Mouse (Mus musculus) layer of hippocampus, postnatal 10 days (tissue): ENCODE data around the gene Mlec. TPM values are rescaled to one million over a fixed set of nuclear protein-coding genes. Genes with fewer than 3 reads are reported as not detected.
A peak's percentile ranks its signal among the peaks of the same experiment; 100 is the strongest.
"Not testable (repeated sequence)": the region's sequence is repeated elsewhere in the genome, so short reads cannot be mapped to it uniquely, and the experiment has no call there.

ENCODE experiments used
- DNase-seq, 2 experiments: peaks; one replicate each; pipeline ENCODE4 v3.0.0; 2021; ENCODE audit warnings: low spot score in 2 of 2
- total RNA-seq, 2 experiments: library from RNA; stranded (reverse); gene quantifications; 2 replicates each; pipeline ENCODE4 v1.2.3; 2021

Mlec gene
- total RNA-seq, 2 experiments from 2014 or later, result 75.1 to 78.2 TPM

DNA sequence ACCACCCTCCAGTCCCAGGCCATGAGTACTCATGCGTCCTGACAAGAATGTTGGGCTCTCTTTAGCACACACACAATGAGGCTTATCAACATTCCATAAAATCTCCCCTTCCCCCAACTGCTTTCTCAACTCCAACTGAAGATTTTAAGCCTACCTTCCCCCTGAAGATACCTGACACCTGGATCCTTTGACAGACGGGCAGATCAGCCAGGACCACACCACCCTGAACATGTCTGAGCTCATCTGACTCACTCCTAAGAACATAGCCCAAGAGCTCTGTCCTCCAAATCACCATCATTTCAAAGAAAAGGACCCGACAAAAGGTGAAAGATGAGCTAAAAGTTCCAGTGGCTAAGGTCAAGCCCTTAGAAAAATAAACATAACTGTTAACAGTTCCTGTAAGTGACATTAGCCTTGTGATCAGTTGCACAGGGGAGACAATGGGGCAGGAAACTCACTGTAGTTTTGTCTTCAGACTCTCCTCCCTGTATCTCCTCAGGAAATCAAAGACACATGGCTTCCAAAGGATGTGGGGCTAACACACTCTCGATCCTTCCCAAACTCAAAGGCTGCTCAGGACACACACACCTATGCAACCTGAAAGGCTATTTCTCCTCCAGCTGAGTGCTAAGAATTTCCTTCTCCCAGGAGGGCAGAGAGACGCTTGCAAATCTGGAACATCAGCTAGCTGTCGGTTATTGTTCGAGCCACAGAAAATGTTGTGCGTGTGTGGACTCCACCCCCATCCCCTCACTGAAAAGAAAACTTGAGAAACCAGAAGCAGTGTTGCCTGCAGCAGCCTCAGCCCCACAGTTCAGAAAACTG lies 5.6 kb downstream of the Mlec start:
- no peak for DNase-seq

DNA sequence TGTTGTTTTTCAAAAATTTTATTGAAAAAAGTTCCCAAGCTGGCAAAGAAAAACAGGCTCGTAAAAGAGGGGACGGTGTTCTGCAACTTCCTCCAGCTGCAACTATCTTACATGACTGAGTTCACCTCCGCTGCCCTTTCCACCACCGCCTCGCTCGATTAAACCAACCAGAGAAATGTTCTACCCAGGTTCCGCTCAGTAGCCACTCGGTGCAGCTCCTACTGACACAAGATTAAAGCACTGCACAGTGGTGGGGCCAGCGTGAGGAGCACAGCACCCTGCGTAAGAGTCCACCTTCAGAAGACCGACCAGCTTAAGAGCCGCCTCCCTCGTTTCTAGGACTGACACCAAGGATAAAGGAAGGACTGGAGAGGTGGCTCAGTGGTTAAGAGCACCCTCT lies 6.5 kb downstream of the Mlec start:
- no peak for DNase-seq

DNA sequence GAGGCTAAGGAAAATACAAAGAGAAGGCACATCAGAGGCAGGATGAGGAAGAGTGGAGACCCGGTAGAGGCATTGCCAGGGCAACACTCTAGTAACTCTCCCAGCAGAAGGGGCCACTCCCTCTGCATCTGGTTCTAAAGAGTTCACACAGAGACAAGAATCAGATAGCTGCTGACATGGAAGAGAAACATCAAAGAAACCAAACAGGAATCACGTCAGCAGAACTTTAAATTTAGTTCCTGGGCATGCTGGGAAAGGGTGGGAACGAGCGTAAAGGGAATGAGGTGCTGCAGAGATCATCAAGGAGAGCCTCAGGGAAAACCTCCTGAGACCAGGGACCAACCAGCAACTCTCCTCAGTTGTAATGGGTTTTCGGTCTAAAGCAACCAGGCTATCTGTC lies 7.0 kb downstream of the Mlec start:
- DNase-seq, result no peak

DNA sequence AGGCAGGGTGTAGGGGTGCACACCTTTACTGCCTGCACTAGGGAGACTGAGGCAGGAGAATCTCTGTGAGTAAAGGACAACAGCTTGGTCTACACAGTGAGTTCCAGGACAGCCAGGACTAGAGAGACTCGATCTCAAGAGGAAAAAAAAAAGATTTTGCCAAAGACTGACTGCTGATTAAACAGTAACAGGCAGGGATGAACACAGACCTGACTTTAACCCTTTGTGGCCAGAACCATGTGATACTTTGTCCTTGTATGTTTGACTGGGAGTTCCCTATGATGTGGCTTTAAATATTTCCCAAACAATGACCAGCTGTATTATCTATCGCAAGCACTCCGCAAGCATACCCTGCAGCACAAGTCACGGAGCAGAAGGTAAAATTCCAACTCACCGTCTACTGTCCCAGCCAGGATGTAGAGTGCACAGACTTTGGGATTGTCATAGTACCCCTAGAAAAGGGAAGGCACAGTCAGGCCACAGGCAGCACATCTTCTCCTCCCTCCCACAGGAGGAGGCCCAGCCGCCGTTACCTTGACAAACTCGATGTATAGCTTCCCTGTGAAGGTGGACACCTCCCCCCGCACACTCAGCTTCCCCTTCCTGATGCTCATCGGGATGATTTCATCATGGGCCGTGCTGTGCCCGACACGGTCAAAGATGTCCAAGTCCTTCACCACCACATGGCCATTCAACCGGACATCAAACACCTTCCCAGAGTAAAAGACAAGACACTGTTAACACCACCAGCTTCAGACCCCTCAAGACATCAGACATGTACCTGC lies 8.1 kb downstream of the Mlec start:
- no peak for DNase-seq

DNA sequence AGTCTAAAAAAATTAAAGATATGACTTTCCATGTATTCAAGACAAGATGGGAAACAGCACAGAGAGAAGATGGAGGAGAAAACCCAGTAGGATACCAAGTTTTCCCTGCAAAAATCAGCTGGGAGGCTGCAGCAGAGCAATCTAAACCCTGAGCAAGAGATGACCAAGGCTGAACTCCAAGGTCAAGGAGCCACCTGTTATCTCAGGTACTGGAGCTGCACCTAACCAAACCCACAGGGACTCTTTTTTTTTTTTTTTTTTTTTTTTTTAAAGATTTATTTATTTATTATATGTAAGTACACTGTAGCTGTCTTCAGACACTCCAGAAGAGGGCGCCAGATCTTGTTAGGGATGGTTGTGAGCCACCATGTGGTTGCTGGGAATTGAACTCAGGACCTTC lies 9.1 kb downstream of the Mlec start:
- not testable (repeated sequence) for DNase-seq

DNA sequence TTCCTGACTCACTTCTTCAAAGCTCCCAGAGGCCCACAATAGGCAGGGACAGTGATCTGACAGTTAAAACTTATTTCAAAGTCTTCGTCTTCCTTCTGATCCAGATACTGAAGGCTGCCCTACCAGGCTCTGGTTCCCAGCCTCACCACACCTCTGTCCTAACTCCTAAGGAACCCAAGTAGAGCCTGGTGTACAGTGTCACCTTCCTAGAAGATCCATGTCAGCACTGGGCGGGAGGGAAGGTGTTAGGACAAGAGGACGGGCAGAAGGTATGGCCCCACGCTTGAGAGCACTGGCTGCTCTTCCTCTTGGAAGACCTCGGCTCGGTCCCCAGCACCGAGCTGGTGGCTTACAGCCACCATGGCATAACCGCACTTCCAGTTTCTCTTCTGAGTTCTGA lies 9.6 kb downstream of the Mlec start:
- no peak for DNase-seq

DNA sequence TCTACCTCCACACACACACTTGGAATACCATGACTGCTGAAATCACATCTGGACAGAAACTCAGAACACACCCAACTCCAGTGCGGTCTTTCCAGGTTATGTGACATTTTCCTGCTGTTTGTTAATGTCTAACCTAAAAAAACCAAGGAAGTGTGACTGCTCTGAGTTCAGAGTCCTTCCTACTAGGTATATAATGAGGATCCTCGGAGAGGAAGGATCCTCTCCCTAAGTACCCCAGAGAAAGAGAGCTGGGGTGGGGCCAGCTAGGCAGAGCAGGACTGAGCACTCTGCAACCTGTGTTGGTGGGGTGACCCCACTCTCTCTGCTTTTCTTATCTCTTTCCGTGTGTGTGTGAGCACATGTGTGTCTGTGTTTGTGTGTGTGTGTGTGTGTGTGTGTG lies 10.6 kb downstream of the Mlec start:
- no peak for DNase-seq

DNA sequence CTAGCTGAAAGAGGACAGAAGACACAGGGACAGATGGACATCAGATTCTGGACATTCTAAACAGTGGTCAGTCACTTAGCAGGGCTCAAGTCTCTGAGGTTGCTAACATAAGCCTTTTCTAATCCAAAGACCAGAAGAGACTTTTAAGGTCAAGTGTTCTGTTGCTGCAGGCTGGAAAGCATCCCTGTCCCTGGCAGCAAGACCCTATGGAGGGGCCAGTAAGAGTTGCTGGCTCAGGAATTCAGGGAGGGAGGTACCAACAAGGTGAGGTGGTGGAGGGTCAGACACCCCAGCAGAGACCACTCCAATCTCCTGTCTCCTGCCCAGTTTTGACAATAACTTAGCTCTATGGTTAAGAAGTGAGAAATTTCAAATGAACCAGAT lies 11.2 kb downstream of the Mlec start:
- no peak for DNase-seq

DNA sequence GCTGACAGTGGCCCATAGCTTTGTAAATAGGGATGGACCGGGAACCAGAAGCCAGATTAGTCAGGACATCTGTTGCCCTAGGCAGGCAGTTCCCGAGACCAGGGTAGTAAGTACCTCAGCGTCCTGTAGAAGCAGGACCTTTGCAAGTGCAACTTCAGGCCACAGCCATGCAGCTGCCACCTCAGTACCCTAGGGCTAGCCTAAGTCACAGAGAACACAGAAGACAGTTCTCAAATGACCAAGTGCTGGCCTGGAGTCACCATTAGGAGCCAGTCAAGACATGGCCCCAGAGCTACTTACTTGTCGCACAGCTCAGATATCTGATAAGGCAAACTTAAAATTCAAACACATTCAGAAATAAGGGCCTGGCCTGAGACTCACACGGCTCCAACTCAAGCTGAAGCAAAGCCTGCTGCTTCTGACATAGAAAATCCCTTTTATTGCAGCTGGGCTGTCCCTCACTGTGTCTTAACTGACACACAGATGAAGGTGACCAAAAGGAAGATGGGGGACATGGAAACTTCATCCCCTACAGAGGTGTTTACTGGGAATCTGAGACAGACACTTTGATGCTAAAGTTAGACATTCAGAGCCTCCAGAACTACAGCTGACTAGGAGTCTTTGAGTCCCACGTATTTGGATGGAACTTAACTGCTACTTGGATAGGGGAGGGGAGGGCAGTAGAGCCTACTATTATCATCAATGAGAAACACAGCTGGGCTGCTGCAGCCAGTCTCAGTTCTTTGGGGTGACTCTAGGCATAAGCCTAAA lies 11.8 kb downstream of the Mlec start:
- no peak for DNase-seq

DNA sequence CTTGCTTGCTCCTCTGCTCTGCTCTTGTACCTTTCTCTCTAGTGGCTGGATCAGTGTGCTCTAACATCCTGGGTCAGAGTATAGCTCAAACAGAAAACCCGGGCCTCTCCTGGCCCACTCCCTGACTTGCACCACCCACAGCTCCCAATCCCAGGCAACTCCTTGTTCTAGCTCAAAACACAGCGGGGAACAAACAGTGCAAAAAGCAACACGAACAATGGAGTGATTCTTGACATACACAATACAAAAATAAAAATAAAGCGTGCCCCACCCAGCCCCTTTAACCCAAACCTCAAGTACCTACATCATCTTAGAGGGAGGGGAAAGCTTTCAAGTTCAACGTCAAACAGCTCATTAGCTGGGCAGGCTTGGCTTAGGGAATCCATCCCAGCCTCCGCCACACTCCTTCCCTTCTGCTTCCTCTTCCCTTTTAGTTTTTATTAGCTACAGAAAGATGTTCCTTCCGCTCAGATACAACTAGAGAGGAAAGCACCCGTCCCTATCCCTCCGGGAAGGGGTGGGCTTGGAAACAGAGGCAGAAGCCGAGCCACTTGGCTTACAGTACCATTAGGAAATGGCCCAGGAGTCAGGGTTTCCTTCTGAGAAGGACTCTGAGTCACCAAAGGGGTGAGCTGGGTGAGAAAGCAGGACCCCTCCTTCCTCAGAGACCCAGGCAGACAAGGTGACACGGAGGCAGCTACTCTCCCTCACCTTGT lies 12.6 kb downstream of the Mlec start:
- DNase-seq, result no peak

DNA sequence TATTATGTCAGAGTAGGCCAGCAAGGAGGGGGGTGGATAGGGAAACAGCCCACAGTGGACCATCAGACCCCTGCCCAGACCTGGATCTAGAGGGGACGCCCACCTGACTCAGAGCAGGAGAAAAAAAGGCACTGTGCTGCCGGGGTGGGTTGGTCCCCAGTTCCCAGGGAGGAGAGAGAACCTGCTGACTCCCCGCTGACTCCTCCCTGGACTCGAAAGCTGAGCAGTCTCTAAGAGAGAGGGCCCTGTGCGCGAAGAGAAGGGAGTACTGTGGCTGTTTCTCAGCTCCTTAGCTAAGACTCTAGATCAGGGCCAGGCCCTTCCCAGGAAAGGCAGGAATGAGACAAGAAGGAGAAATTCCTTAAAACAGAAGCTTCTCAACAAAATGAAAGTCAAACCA lies 13.5 kb downstream of the Mlec start:
- no peak for DNase-seq

DNA sequence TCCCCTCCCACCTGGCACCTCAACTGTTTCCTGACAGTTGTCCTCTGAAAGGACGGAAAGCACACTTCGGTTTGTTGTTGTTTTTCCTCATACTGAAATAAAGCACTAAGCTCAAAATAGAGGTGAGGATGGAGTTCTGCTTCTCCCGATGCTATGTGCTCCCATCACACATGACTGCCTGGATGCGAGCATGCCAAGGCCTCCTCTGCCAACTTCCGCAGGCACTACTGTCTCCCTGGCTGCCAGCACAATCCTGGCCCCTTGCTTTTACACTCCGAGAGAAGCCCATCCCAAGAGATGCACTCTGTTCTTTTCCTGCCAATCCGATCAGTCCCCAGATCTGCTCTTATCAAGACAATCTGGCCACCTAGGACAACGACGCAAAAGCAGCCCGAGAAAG lies 14.4 kb downstream of the Mlec start:
- DNase-seq, result peak in 1 of 2 experiments; percentile 52

DNA sequence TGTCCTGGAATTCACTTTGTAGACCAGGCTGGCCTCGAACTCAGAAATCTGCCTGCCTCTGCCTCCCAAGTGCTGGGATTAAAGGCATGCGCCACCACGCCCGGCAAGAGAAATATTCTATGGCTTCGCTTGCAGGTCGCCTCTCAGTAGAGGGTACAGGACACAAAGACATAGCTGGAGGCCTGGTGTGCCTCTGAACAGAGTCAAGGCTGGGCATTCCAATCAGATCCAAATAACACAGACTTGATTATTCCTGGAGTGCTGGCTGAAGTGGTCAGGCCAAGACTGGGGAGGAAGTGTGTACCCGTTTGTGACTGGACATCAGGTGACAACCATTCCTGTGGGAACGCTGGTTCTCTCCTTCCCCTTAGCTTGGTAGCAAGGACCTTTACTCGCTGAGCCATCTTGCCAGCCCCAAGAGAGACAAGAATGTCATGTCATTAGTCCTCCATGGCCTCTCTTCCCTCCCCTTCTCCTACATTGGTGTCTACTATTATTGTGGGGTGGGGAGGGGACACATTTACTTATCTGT lies 15.7 kb downstream of the Mlec start:
- DNase-seq, result no peak

DNA sequence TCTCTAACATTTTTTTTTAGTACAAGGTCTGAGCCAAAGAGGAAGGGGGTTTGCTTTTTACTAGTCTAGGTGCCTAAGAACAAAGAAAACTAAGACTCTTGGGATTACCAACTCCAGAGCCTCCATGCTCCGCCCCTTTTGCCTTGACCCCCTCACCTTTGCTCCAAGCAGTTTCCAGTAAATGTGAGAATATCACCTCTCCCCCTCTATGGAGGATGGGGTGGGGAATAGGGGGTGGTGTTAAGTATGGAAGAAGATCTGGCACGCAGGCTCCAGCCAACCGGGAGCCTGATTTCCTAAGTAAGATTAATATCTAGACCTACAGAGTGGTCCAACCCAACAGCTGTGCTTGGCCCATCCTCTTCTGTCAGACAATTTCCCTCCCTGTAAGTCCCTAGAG lies 17.3 kb downstream of the Mlec start:
- DNase-seq, result no peak

DNA sequence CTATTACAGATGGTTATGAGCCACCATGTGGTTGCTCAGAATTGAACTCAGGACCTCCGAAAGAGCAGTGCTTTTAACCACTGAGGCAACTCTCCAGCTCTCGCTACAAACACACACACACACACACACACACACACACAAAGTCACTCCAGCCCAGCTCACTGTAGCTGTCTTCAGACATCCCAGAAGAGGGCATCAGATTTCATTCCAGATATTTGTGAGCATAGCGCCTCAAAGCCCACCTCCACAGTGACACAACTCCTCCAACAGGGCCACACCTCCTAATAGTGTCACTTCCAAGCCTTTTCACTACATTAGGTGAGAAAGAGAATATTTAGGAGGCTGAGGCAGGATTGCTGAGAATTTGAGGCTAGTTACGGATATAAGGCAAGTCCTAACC lies 18.9 kb downstream of the Mlec start:
- DNase-seq, result no peak

DNA sequence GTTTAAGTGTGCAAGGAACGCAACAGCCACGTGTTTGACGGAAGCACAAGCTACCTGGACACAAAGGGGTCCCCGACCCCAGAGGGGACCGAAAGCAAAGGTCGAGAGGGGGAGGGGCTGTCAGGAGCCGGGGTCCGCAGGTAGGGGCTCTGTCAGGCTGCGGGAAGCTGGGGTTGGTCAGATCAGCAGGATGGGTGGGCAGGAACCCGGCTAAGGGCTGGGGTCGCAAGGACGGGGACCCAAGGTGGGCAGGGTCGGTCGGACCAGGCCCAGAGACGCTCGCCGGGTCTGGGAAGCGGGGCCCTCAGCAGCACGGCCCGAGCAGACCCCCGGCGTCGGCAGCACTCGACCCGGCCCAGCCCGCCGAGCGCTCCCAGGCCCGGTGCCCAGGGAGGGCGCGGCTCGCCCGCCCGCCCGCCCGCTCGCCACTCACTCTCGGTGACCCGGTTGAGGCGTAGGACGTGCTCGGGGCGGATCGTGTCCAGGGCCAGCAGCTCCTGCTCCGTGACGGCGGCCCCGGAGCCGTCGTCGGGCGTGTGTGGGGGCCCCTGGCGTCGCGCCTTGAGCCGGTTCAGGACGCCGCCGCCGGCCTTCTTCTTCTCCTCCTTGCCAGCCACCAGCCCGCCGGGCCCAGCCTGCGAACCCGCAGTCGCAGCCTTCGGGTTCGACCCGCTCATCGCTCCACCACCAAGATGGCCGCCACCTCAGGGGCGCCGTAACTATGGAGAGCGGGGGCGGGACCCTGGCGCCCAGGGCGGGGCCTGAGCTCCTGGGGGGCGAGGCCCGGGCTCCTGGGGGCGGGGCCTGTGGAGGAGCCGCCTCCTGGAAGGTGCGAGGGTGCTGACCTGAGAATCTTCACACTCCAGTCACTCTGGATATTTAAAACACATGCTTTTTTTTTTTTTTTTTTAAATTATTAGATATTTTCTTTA lies 23.5 kb downstream of the Mlec start, which contains the start of gene Unc119b:
Gene Unc119b (minus strand): TSS at position 742 of the 932 bp plus-strand sequence.
- DNase-seq, result peak; percentile 82 to 91

DNA sequence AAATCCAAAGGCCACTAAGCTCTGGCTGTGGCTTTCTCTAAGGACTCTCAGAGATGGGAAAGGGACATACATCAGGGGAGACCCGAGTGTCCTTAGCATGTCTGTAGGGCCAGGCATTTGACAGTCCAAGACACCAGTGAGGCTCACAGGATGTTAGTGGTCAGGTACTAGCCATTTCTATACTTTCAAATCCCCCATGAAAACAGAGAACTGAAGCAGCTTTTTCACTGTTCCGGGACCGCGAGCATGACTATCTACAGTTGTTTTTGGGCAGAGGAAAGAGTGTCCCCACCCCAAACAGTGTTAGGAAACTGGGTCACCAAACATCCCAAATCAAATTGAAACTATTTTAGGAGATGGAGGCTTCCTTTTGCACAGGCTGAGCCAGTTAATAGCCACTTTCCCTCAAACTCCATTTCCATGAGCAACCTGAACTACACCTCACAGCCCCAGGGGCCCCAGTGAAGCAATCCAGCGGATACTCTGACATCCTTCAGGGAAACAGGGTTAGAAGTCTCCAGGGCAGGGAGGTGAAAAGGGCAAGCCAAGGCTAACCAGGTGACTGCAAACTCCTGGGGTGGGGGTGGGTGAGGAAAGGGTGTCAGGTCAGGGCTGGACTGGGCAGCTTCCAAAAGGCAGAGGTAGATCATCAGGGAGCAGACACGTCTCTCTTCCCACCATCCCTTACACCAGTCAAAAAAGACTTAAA lies 24.5 kb downstream of the Mlec start:
- DNase-seq, result no peak

DNA sequence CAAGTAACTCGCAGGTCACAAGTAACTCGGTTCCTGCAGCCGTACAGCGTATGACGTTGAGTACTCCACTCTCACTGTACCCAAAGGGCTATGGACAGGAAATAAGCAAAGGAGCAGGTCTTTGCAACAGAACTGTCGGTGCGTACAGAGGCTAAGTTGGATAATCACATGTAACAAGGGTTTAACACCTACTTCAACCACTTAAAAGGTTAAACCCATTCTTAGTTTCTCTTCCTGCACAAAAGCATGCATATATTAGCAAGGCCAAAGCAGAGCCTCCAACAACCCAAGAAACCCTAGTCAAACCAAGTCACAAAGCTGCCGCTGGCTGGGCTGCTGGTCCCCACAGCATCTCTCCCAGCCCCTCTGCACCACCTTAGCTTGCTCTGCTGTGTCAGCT lies 25.5 kb downstream of the Mlec start:
- no peak for DNase-seq

DNA sequence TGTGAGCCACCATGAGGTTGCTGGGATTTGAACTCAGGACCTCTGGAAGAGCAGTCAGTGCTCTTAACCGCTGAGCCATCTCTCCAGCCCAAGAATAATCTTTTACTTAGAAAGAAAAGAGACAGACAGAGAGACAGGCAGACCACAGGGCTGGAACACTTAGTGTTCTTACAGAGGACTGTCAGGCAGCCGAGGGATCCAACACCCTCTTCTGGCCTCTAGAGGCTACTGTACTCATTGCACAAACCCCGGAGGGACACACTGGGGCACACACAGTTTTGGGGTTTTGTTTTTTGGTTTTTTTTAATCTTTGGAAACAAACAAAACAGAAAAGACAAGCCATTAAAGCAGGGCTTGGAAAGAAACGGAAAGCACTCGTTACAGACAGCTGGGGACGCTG lies 28.7 kb downstream of the Mlec start:
- DNase-seq, result no peak
